Mouse (Mus musculus): ENCODE measurements around the gene Nlrp6. TPM values are rescaled to one million over a fixed set of nuclear protein-coding genes. Genes with fewer than 3 reads are reported as not detected.

The Nlrp6 gene
- polyA plus RNA-seq, 1 experiment from 2014 or later, result not detected

GRCm38 (mm10) chr7:140927181-140927580 lies 6.5 kb downstream of the Nlrp6 start:
- Histone ChIP-seq H3K4me1 (ENCODE audit: control insufficient read depth in 2 of 2, insufficient read depth in 2 of 2, low read length in 2 of 2) (peaks cover 0 to 9% of the 10 kb centered on the region in 2 experiments; a peak in 2 of 4 replicates), H3K4me2 (ENCODE audit: low read length) (no peak overlapping the region), H3K27me3 (ENCODE audit: control insufficient read depth, insufficient read depth, low read length) (peaks cover 34% of the 10 kb centered on the region), H3K27ac (replicated peaks in 1 of 2; ENCODE audit: control insufficient read depth in 1 of 2, insufficient read depth in 1 of 2, low read depth in 2 of 2, low read length in 2 of 2) (no peak overlapping the region), H3K9me3 (ENCODE audit: control insufficient read depth, low read length) (no peaks in the 10 kb centered on the region), H3K4me3 (ENCODE audit: control insufficient read depth in 1 of 2, insufficient read depth in 1 of 2, low read depth in 1 of 2, low read length in 2 of 2) (no peak overlapping the region), H3K36me3 (ENCODE audit: control insufficient read depth, insufficient read depth, low read length) (no peaks in the 10 kb centered on the region), H3K9ac (ENCODE audit: low read length) (no peak overlapping the region)
- WGBS, result 85% methylated on average over 6 of the region's 6 CpGs
- ATAC-seq (ENCODE audit: insufficient number of reproducible peaks, insufficient read depth, low FRiP score, low read depth), result no peak

DNA sequence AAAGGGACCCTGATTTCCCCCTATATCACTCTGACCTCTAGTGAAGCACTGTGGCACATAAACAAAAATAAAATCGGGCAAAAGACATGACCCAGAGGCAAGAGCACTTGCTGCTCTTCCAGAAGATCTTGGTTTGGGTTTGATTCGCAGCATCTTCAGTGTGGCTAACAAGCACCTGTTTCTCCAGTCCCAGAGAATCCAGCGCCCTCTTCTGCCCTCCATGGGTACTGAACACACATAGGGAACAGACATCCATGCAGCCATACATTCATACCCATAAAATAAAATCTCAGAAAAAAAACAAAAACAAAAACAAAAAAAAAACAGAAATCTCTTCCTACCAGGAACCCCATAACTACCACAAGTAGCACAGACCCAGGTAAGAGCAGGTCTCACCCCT lies 17.7 kb downstream of the Nlrp6 start:
- no peaks in the 10 kb centered on the region for H3K36me3 ChIP-seq (ENCODE audit: control insufficient read depth, insufficient read depth, low read length)
- no peak overlapping the region for H3K9ac ChIP-seq (ENCODE audit: low read length)
- no peak overlapping the region for H3K27ac ChIP-seq (replicated peaks in 1 of 2; ENCODE audit: control insufficient read depth in 1 of 2, insufficient read depth in 1 of 2, low read depth in 2 of 2, low read length in 2 of 2)
- no peaks in the 10 kb centered on the region for H3K9me3 ChIP-seq (ENCODE audit: control insufficient read depth, low read length)
- no peak overlapping the region for H3K4me3 ChIP-seq (ENCODE audit: control insufficient read depth in 1 of 2, insufficient read depth in 1 of 2, low read depth in 1 of 2, low read length in 2 of 2)
- H3K27me3 ChIP-seq (ENCODE audit: control insufficient read depth, insufficient read depth, low read length), result no peaks in the 10 kb centered on the region; the same call in 1 of the 2 replicates
- no peak overlapping the region for H3K4me2 ChIP-seq (ENCODE audit: low read length)
- H3K4me1 ChIP-seq (ENCODE audit: control insufficient read depth in 2 of 2, insufficient read depth in 2 of 2, low read length in 2 of 2), result peaks cover 3 to 10% of the 10 kb centered on the region in 2 experiments; a peak in 2 of 4 replicates
- no peak for ATAC-seq (ENCODE audit: insufficient number of reproducible peaks, insufficient read depth, low FRiP score, low read depth)
- 51% methylated on average over 3 of the region's 3 CpGs for WGBS

DNA sequence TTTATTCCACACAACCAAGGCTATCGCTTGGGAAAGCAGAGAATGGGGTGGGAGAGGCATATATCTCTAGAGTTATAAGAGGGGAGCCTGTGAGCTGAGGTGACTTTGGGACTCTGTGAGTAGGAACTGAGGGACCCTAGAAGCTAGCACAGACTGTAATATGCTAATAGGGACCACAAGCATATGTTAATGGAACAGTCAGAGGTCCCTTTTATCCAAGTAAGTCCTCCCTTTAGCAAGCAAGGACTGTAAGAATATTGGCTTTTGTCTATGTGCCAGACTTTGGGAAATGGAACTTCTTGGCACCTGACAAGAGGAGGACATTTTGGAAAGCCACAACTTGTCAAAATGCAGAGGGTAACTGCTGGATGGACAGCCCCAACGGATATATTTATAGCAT lies 18.2 kb downstream of the Nlrp6 start:
- peaks cover 3 to 10% of the 10 kb centered on the region in 2 experiments; a peak in 2 of 4 replicates for H3K4me1 ChIP-seq (ENCODE audit: control insufficient read depth in 2 of 2, insufficient read depth in 2 of 2, low read length in 2 of 2)
- no peak for ATAC-seq (ENCODE audit: insufficient number of reproducible peaks, insufficient read depth, low FRiP score, low read depth)
- WGBS, result 29% methylated on average over 2 of the region's 2 CpGs
- no peaks in the 10 kb centered on the region for H3K9me3 ChIP-seq (ENCODE audit: control insufficient read depth, low read length)
- H3K36me3 ChIP-seq (ENCODE audit: control insufficient read depth, insufficient read depth, low read length), result no peaks in the 10 kb centered on the region
- H3K27ac ChIP-seq (replicated peaks in 1 of 2; ENCODE audit: control insufficient read depth in 1 of 2, insufficient read depth in 1 of 2, low read depth in 2 of 2, low read length in 2 of 2), result no peak overlapping the region
- no peaks in the 10 kb centered on the region; the same call in 1 of the 2 replicates for H3K27me3 ChIP-seq (ENCODE audit: control insufficient read depth, insufficient read depth, low read length)
- H3K4me2 ChIP-seq (ENCODE audit: low read length), result no peak overlapping the region
- H3K9ac ChIP-seq (ENCODE audit: low read length), result no peak overlapping the region
- no peak overlapping the region for H3K4me3 ChIP-seq (ENCODE audit: control insufficient read depth in 1 of 2, insufficient read depth in 1 of 2, low read depth in 1 of 2, low read length in 2 of 2)

GRCm38 (mm10) chr7:140939669-140940171 lies 19.0 kb downstream of the Nlrp6 start:
- ATAC-seq (ENCODE audit: insufficient number of reproducible peaks, insufficient read depth, low FRiP score, low read depth), result no peak
- Histone ChIP-seq H3K4me1 (ENCODE audit: control insufficient read depth in 2 of 2, insufficient read depth in 2 of 2, low read length in 2 of 2) (peaks cover 3 to 10% of the 10 kb centered on the region in 2 experiments; a peak in 2 of 4 replicates), H3K27ac (replicated peaks in 1 of 2; ENCODE audit: control insufficient read depth in 1 of 2, insufficient read depth in 1 of 2, low read depth in 2 of 2, low read length in 2 of 2) (no peak overlapping the region), H3K4me3 (ENCODE audit: control insufficient read depth in 1 of 2, insufficient read depth in 1 of 2, low read depth in 1 of 2, low read length in 2 of 2) (no peak overlapping the region), H3K9ac (ENCODE audit: low read length) (0 out of 2 replicates have a peak overlapping the region, but pooled peaks have one; percentile 30), H3K36me3 (ENCODE audit: control insufficient read depth, insufficient read depth, low read length) (peaks cover 1% of the 10 kb centered on the region; the same call in 1 of the 2 replicates), H3K4me2 (ENCODE audit: low read length) (no peak overlapping the region), H3K27me3 (ENCODE audit: control insufficient read depth, insufficient read depth, low read length) (no peaks in the 10 kb centered on the region), H3K9me3 (ENCODE audit: control insufficient read depth, low read length) (no peaks in the 10 kb centered on the region)
- 12% methylated on average over 8 of the region's 8 CpGs for WGBS

GRCm38 (mm10) chr7:140941222-140942051 lies 20.7 kb downstream of the Nlrp6 start, which contains the start of gene Pgghg:
TSS of gene Pgghg (plus strand) at chr7:140941391.
- H3K9ac ChIP-seq (ENCODE audit: low read length), result peak within 1 kb of the TSS; percentile 86
- peak within 1 kb of the TSS; percentile 87 to 90 for H3K27ac ChIP-seq (replicated peaks in 1 of 2; ENCODE audit: control insufficient read depth in 1 of 2, insufficient read depth in 1 of 2, low read depth in 2 of 2, low read length in 2 of 2)
- H3K9me3 ChIP-seq (ENCODE audit: control insufficient read depth, low read length), result no peaks in the 10 kb centered on the region
- H3K27me3 ChIP-seq (ENCODE audit: control insufficient read depth, insufficient read depth, low read length), result no peaks in the 10 kb centered on the region
- H3K4me3 ChIP-seq (ENCODE audit: control insufficient read depth in 1 of 2, insufficient read depth in 1 of 2, low read depth in 1 of 2, low read length in 2 of 2), result peak within 1 kb of the TSS; percentile 61 to 64
- WGBS, result 4% methylated on average over 33 of the region's 33 CpGs
- peak; percentile 87 for ATAC-seq (ENCODE audit: insufficient number of reproducible peaks, insufficient read depth, low FRiP score, low read depth)
- peaks cover 18% of the 10 kb centered on the region for H3K36me3 ChIP-seq (ENCODE audit: control insufficient read depth, insufficient read depth, low read length)
- peaks cover 5 to 14% of the 10 kb centered on the region in 2 experiments; a peak in 3 of 4 replicates for H3K4me1 ChIP-seq (ENCODE audit: control insufficient read depth in 2 of 2, insufficient read depth in 2 of 2, low read length in 2 of 2)
- peak within 1 kb of the TSS; percentile 77 for H3K4me2 ChIP-seq (ENCODE audit: low read length)

DNA sequence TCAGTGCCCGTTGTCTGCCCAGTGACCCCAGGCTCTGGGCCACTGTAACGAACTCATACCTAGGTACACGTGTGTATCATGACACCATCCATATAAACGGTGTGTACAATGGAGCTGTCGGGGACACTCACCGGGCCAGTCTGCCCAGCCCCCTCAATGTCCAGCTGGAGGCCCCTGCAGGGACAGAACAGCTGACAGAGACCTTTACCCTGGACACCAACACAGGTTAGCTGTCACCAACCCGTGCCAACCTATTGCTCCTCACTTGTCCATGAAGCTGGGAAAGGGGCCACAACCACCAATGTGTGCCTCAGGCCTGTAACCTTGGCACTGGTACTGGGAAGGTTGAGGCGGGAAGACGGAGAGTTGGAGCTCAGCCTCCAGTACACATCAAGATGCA lies 21.6 kb downstream of the Nlrp6 start:
- H3K4me2 ChIP-seq (ENCODE audit: low read length), result peak overlapping the region; percentile 77
- 57% methylated on average over 9 of the region's 9 CpGs for whole genome bisulfite sequencing
- H3K27me3 ChIP-seq (ENCODE audit: control insufficient read depth, insufficient read depth, low read length), result no peaks in the 10 kb centered on the region
- H3K4me3 ChIP-seq (ENCODE audit: control insufficient read depth in 1 of 2, insufficient read depth in 1 of 2, low read depth in 1 of 2, low read length in 2 of 2), result peak overlapping the region; percentile 61 to 64
- H3K9ac ChIP-seq (ENCODE audit: low read length), result peak overlapping the region; percentile 86
- peaks cover 25% of the 10 kb centered on the region for H3K36me3 ChIP-seq (ENCODE audit: control insufficient read depth, insufficient read depth, low read length)
- H3K4me1 ChIP-seq (ENCODE audit: control insufficient read depth in 2 of 2, insufficient read depth in 2 of 2, low read length in 2 of 2), result peaks cover 11 to 22% of the 10 kb centered on the region in 2 experiments
- peak overlapping the region; percentile 87 to 90 for H3K27ac ChIP-seq (replicated peaks in 1 of 2; ENCODE audit: control insufficient read depth in 1 of 2, insufficient read depth in 1 of 2, low read depth in 2 of 2, low read length in 2 of 2)
- ATAC-seq (ENCODE audit: insufficient number of reproducible peaks, insufficient read depth, low FRiP score, low read depth), result no peak
- H3K9me3 ChIP-seq (ENCODE audit: control insufficient read depth, low read length), result no peaks in the 10 kb centered on the region

GRCm38 (mm10) chr7:140942811-140943210 lies 22.1 kb downstream of the Nlrp6 start:
- no peak for ATAC-seq (ENCODE audit: insufficient number of reproducible peaks, insufficient read depth, low FRiP score, low read depth)

More at GRCm38 (mm10) chr7:140942811-140943210, 22.1 kb downstream of the Nlrp6 start:
- H3K27ac ChIP-seq (replicated peaks in 1 of 2; ENCODE audit: control insufficient read depth in 1 of 2, insufficient read depth in 1 of 2, low read depth in 2 of 2, low read length in 2 of 2), result peak overlapping the region in 1 of 2 experiments; percentile 90; a peak in 1 of 4 replicates
- H3K27me3 ChIP-seq (ENCODE audit: control insufficient read depth, insufficient read depth, low read length), result no peaks in the 10 kb centered on the region
- peaks cover 15 to 22% of the 10 kb centered on the region in 2 experiments for H3K4me1 ChIP-seq (ENCODE audit: control insufficient read depth in 2 of 2, insufficient read depth in 2 of 2, low read length in 2 of 2)
- H3K36me3 ChIP-seq (ENCODE audit: control insufficient read depth, insufficient read depth, low read length), result peaks cover 30% of the 10 kb centered on the region
- WGBS, result 88% methylated on average over 10 of the region's 10 CpGs
- H3K4me2 ChIP-seq (ENCODE audit: low read length), result peak overlapping the region; percentile 77
- no peak overlapping the region for H3K4me3 ChIP-seq (ENCODE audit: control insufficient read depth in 1 of 2, insufficient read depth in 1 of 2, low read depth in 1 of 2, low read length in 2 of 2)
- no peaks in the 10 kb centered on the region for H3K9me3 ChIP-seq (ENCODE audit: control insufficient read depth, low read length)
- peak overlapping the region; percentile 86; the same call in 1 of the 2 replicates for H3K9ac ChIP-seq (ENCODE audit: low read length)

All from heart, embryonic 14.5 days (tissue).